Mouse (Mus musculus): ENCODE measurements around the gene Nxpe5.

DNA sequence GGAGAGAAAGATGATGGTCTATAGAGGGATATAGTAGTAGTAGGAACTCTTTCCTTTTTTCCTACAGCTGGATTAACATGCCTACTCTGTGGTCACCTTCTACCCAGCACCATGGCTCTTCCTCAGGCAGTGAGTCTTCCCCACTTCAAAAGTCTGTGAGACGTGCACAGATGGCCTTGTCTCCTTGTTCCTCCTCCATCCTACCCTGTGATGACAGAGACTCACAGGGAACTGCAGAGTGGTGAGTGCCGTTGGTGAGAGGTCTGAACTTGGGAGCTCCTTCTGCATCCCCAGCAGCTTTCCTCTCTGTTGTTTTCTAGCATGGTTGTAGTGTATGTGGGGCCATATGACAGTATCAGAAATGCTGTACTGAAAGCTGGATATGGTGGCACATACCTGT lies 56.1 kb downstream of the Nxpe5 start:
- TF ChIP-seq POLR2A (IDR thresholded peaks at IDR 0.05; ENCODE audit: insufficient read length, low read depth) (no peak), MAX (IDR thresholded peaks at IDR 0.05; ENCODE audit: low read depth) (no peak), MYOD1 (IDR thresholded peaks at IDR 0.05; ENCODE audit: control insufficient read depth in 1 of 3, insufficient read length in 2 of 3, low read depth in 2 of 3) (no peak), MYOG (IDR thresholded peaks at IDR 0.05; ENCODE audit: control insufficient read depth in 1 of 3, insufficient read depth in 1 of 3, insufficient read length in 2 of 3, low read depth in 2 of 3) (no peak)
